15 mouse cellular contexts compared by ENCODE assay signal in genomic region chr6:144282756-144283155, GRCm38 (mm10).
A peak's percentile ranks its signal among the peaks of the same experiment; 100 is the strongest.
DNase-seq lines count a peak whose midpoint lies in the region; ATAC-seq and TF ChIP-seq lines count a peak whose summit lies in the region.
"Had no signal": no experiment of that assay in that cellular context is flagged by ENCODE, and none has a peak within 500 bp of the region (broad histone marks: within the 10 kb centered on the region; RNA-seq: fewer than 3 reads in every experiment).

No protein-coding gene starts in this region.

- no peaks in the 10 kb centered on the region for H3K9me3 ChIP-seq in forebrain, postnatal 0 days (ENCODE audit: low read length)
- no peaks in the 10 kb centered on the region for H3K9me3 ChIP-seq in forebrain, embryonic 13.5 days (replicated peaks)
- peaks cover 7% of the 10 kb centered on the region for H3K9me3 ChIP-seq in E14TG2a.4 (ENCODE audit: low read length)
- no peaks in the 10 kb centered on the region for H3K9me3 ChIP-seq in kidney, embryonic 15.5 days (replicated peaks)
- H3K9me3 ChIP-seq: forebrain, embryonic 12.5 days; heart, embryonic 15.5 days; hindbrain, embryonic 12.5 days had no signal

- no peak overlapping the region for H3K4me3 ChIP-seq in forebrain, postnatal 0 days (ENCODE audit: low read depth, low read length)
- no peak overlapping the region for H3K4me3 ChIP-seq in forebrain, embryonic 13.5 days
- peak overlapping the region; percentile 54; the same call in 1 of the 2 replicates for H3K4me3 ChIP-seq in E14TG2a.4 (replicated peaks; ENCODE audit: low read length)
- H3K4me3 ChIP-seq in kidney, embryonic 15.5 days (replicated peaks) = no peak overlapping the region
- H3K4me3 ChIP-seq: forebrain, embryonic 12.5 days; heart, embryonic 15.5 days; hindbrain, embryonic 12.5 days had no signal

- DNase-seq in forebrain, postnatal 0 days = peak; percentile 51
- DNase-seq in cerebellum, adult 18-20 months = peak; percentile 38 to 49
- DNase-seq in left cerebral cortex, postnatal 25 days (ENCODE audit: low spot score in 2 of 2) = peak; percentile 40
- DNase-seq in urinary bladder, postnatal 25 days (ENCODE audit: low spot score) = no peak
- DNase-seq in frontal cortex, postnatal 25 days (ENCODE audit: low spot score in 2 of 2) = no peak
- DNase-seq: kidney, postnatal 14 days; lung, postnatal 14 days had no signal

- H3K9ac ChIP-seq in forebrain, postnatal 0 days = no peak overlapping the region
- H3K9ac ChIP-seq in forebrain, embryonic 13.5 days = no peak overlapping the region
- no peak overlapping the region for H3K9ac ChIP-seq in kidney, embryonic 15.5 days
- H3K9ac ChIP-seq: forebrain, embryonic 12.5 days; heart, embryonic 15.5 days; hindbrain, embryonic 12.5 days; liver, embryonic 14.5 days had no signal

- TF ChIP-seq CTCF in forebrain, postnatal 0 days (IDR thresholded peaks at IDR 0.05; ENCODE audit: low read depth) = no peak
- TF ChIP-seq CTCF in E14TG2a.4 (conservative IDR thresholded peaks at IDR 0.05; ENCODE audit: low read length) = no peak

- 65% methylated on average over 12 of the region's 12 CpGs for WGBS in forebrain, postnatal 0 days
- 74% methylated on average over 12 of the region's 12 CpGs for WGBS in forebrain, embryonic 13.5 days
- 74% methylated on average over 12 of the region's 12 CpGs for WGBS in kidney, embryonic 15.5 days

- no peak overlapping the region for H3K4me2 ChIP-seq in forebrain, postnatal 0 days (ENCODE audit: low read depth)
- no peak overlapping the region for H3K4me2 ChIP-seq in forebrain, embryonic 13.5 days
- H3K4me2 ChIP-seq in kidney, embryonic 15.5 days = no peak overlapping the region
- H3K4me2 ChIP-seq: forebrain, embryonic 12.5 days; heart, embryonic 15.5 days; hindbrain, embryonic 12.5 days had no signal

- H3K27me3 ChIP-seq in forebrain, postnatal 0 days (ENCODE audit: insufficient read depth, low read length) = no peaks in the 10 kb centered on the region
- H3K27me3 ChIP-seq in forebrain, embryonic 13.5 days = no peaks in the 10 kb centered on the region
- no peaks in the 10 kb centered on the region for H3K27me3 ChIP-seq in E14TG2a.4 (ENCODE audit: insufficient read depth, low read length)
- no peaks in the 10 kb centered on the region for H3K27me3 ChIP-seq in kidney, embryonic 15.5 days
- H3K27me3 ChIP-seq: forebrain, embryonic 12.5 days; heart, embryonic 15.5 days; hindbrain, embryonic 12.5 days had no signal

- peaks cover 7% of the 10 kb centered on the region; the same call in 1 of the 2 replicates for H3K4me1 ChIP-seq in forebrain, postnatal 0 days (ENCODE audit: insufficient read depth)
- H3K4me1 ChIP-seq in forebrain, embryonic 13.5 days = no peaks in the 10 kb centered on the region
- peaks cover 15% of the 10 kb centered on the region for H3K4me1 ChIP-seq in E14TG2a.4 (replicated peaks; ENCODE audit: low read depth, low read length)
- H3K4me1 ChIP-seq in kidney, embryonic 15.5 days = peaks cover 6% of the 10 kb centered on the region; the same call in 1 of the 2 replicates
- H3K4me1 ChIP-seq: heart, embryonic 15.5 days; hindbrain, embryonic 12.5 days had no signal

- H3K36me3 ChIP-seq in forebrain, postnatal 0 days (ENCODE audit: insufficient read depth) = no peaks in the 10 kb centered on the region
- no peaks in the 10 kb centered on the region for H3K36me3 ChIP-seq in forebrain, embryonic 13.5 days (ENCODE audit: poor library complexity, severe bottlenecking)
- no peaks in the 10 kb centered on the region for H3K36me3 ChIP-seq in E14TG2a.4 (ENCODE audit: insufficient read depth, low read length)
- H3K36me3 ChIP-seq in kidney, embryonic 15.5 days = no peaks in the 10 kb centered on the region
- H3K36me3 ChIP-seq: forebrain, embryonic 12.5 days; heart, embryonic 15.5 days; hindbrain, embryonic 12.5 days had no signal

- intact Hi-C loops in left cerebral cortex, postnatal 25 days (cut with DNase I) = no loop called here

- ATAC-seq in forebrain, postnatal 0 days = no peak
- ATAC-seq in forebrain, embryonic 13.5 days = no peak
- no peak for ATAC-seq in kidney, embryonic 15.5 days (replicated peaks; ENCODE audit: low FRiP score)
- ATAC-seq: intestine, embryonic 16.5 days had no signal

- H3K27ac ChIP-seq in forebrain, postnatal 0 days (ENCODE audit: low read depth, low read length) = no peak overlapping the region
- no peak overlapping the region for H3K27ac ChIP-seq in forebrain, embryonic 13.5 days
- H3K27ac ChIP-seq in kidney, embryonic 15.5 days = no peak overlapping the region
- H3K27ac ChIP-seq: forebrain, embryonic 12.5 days; heart, embryonic 15.5 days; hindbrain, embryonic 12.5 days; liver, embryonic 14.5 days had no signal

Comparison
In these comparisons a context has a peak if more than half of its experiments do, and no peak if none do; other contexts are left out.
1. DNase-seq: peak in forebrain, postnatal 0 days (single experiment), cerebellum, adult 18-20 months (2 of 2) and left cerebral cortex, postnatal 25 days (2 of 2); none in urinary bladder, postnatal 25 days (single experiment) and frontal cortex, postnatal 25 days (0 of 2).